Mouse (Mus musculus): ENCODE results near the gene Gm42421. TPM values are rescaled to one million over a fixed set of nuclear protein-coding genes. Genes with fewer than 3 reads are reported as not detected.
A peak's percentile ranks its signal among the peaks of the same experiment; 100 is the strongest.

The Gm42421 gene
- polyA plus RNA-seq, 1 experiment from 2014 or later = 0.64 TPM

DNA sequence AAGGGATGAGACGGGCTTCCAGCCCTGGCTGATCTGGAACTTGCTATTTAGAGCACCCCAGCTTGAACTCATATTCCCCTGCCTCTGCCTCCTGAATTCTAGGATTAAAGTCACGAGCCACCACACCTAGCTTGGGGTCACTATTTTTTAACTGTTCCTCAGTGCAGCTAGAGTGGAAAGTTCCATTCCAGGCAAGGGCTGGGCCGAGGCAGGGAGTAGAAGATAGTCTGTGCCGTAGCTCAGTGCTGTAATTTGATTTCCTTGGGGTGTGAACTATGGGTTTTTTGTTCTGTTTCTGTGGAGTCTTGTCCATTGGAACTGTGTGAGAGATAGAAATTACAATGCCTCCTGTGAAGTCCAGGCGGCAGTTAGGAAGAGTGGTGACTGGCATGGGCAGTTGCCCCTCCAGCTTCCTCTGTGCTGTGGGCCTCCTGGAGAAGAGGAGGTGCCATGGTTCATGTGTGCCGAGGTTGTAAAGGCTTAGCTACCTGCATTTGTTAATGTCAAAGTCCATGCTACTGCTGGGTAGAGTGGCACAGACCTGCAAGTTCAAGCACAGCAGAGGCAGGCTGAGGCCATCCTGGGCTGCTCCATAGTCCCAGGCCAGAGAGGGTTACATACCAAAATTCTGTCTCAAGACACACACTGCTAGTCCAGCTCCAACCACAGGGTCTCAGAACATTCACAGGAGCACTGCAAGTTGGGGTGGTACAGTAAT is 4.0 kb downstream of the Gm42421 start:
- no peak overlapping the region for H3K4me3 ChIP-seq (ENCODE audit: low read length)
- H3K36me3 ChIP-seq (ENCODE audit: control insufficient read depth, insufficient read depth, low read length) = peaks cover 41% of the 10 kb centered on the region
- no peaks in the 10 kb centered on the region for H3K4me1 ChIP-seq (ENCODE audit: control insufficient read depth, insufficient read depth, low read length)
- no peak overlapping the region for H3K4me2 ChIP-seq (replicated peaks; ENCODE audit: low read depth, low read length)
- H3K27ac ChIP-seq (ENCODE audit: low read depth, low read length) = no peak overlapping the region
- no peak for ATAC-seq (ENCODE audit: low FRiP score, low TSS enrichment)
- no peaks in the 10 kb centered on the region for H3K9me3 ChIP-seq (ENCODE audit: control insufficient read depth, low read length)
- H3K27me3 ChIP-seq (ENCODE audit: control insufficient read depth, insufficient read depth, low read length) = no peaks in the 10 kb centered on the region
- WGBS = 82% methylated on average over 6 of the region's 6 CpGs
- no peak overlapping the region for H3K9ac ChIP-seq (ENCODE audit: low read depth, low read length)

DNA sequence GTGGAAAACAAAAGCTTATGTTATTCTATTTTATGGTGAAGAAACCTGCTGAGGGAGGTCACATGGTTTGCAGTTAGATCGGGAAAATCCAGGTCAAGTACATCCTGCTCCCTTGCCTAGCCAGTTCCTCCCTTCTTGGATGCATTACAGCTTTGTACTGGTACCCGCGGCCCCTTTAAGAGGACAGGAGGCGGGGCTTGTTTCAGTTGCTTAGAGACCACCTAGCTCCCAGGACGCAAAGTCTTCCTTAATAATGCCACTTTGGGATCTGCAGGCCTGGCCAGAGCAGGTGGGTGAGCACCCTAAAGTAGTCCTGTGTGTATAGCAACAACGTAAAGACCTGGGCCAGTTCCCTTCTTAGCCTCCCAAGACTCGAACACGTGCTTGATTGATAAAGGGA is 4.9 kb downstream of the Gm42421 start, which contains the start of gene Rsph10b:
TSS of gene Rsph10b (plus strand) at position 205 of the 400 bp plus-strand sequence.
- Histone ChIP-seq H3K36me3 (ENCODE audit: control insufficient read depth, insufficient read depth, low read length) (peaks cover 41% of the 10 kb centered on the region), H3K4me2 (replicated peaks; ENCODE audit: low read depth, low read length) (no peak within 1 kb of the TSS), H3K4me3 (ENCODE audit: low read length) (no peak within 1 kb of the TSS), H3K27me3 (ENCODE audit: control insufficient read depth, insufficient read depth, low read length) (no peaks in the 10 kb centered on the region), H3K9ac (ENCODE audit: low read depth, low read length) (no peak within 1 kb of the TSS), H3K4me1 (ENCODE audit: control insufficient read depth, insufficient read depth, low read length) (no peaks in the 10 kb centered on the region), H3K27ac (ENCODE audit: low read depth, low read length) (no peak within 1 kb of the TSS), H3K9me3 (ENCODE audit: control insufficient read depth, low read length) (no peaks in the 10 kb centered on the region)
- no peak for ATAC-seq (ENCODE audit: low FRiP score, low TSS enrichment)
- 17% methylated on average over 8 of the region's 8 CpGs for WGBS

DNA sequence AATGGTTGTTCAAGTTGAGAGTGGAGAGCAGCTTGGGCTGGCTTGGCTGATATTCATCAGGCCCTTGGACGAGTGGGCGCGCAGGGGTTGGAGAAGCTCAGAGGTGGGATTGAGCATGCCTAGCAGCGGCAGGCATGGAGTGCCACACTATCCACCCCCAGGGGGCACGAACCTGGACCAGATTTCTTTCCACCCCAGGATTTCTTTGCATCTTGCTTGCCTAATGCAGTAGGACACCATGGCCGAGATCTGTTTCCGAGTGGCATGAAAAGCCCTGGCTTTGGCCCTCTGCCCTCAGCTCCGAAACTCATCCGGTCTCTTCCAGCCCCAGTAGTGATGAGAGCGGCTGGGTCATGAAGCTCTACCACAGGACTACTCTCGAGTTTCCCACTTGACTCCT is 5.4 kb downstream of the Gm42421 start:
- no peak for ATAC-seq (ENCODE audit: low FRiP score, low TSS enrichment)
- no peaks in the 10 kb centered on the region for H3K27me3 ChIP-seq (ENCODE audit: control insufficient read depth, insufficient read depth, low read length)
- no peak overlapping the region for H3K4me2 ChIP-seq (replicated peaks; ENCODE audit: low read depth, low read length)
- no peak overlapping the region for H3K4me3 ChIP-seq (ENCODE audit: low read length)
- H3K9me3 ChIP-seq (ENCODE audit: control insufficient read depth, low read length) = no peaks in the 10 kb centered on the region
- no peaks in the 10 kb centered on the region for H3K4me1 ChIP-seq (ENCODE audit: control insufficient read depth, insufficient read depth, low read length)
- WGBS = 90% methylated on average over 11 of the region's 11 CpGs
- H3K27ac ChIP-seq (ENCODE audit: low read depth, low read length) = no peak overlapping the region
- H3K9ac ChIP-seq (ENCODE audit: low read depth, low read length) = no peak overlapping the region
- peaks cover 36% of the 10 kb centered on the region for H3K36me3 ChIP-seq (ENCODE audit: control insufficient read depth, insufficient read depth, low read length)

DNA sequence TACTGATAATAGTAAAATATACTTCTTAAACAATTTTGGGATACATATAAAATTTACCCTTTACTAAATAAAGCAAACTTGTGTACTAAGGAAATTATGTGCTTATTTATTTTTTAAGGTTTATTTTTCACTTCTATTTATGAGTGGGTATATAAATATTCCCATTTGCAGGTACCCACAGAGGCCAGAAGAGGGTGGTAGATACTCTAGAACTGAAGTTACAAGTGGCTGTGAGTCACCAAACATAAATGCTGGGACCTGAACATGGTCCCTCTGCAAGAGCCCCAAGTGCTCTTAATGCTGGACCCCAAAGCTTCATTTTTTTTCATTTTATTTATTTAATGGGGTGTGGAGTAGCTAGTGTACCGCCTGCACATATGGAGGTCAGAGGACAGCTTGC is 5.9 kb downstream of the Gm42421 start:
- Histone ChIP-seq H3K4me2 (replicated peaks; ENCODE audit: low read depth, low read length) (no peak overlapping the region), H3K4me1 (ENCODE audit: control insufficient read depth, insufficient read depth, low read length) (no peaks in the 10 kb centered on the region), H3K9me3 (ENCODE audit: control insufficient read depth, low read length) (no peaks in the 10 kb centered on the region), H3K27me3 (ENCODE audit: control insufficient read depth, insufficient read depth, low read length) (no peaks in the 10 kb centered on the region), H3K36me3 (ENCODE audit: control insufficient read depth, insufficient read depth, low read length) (peaks cover 31% of the 10 kb centered on the region), H3K27ac (ENCODE audit: low read depth, low read length) (no peak overlapping the region), H3K9ac (ENCODE audit: low read depth, low read length) (no peak overlapping the region), H3K4me3 (ENCODE audit: low read length) (no peak overlapping the region)
- ATAC-seq (ENCODE audit: low FRiP score, low TSS enrichment) = no peak
- WGBS = 85% methylated on average over 1 of the region's 1 CpGs

DNA sequence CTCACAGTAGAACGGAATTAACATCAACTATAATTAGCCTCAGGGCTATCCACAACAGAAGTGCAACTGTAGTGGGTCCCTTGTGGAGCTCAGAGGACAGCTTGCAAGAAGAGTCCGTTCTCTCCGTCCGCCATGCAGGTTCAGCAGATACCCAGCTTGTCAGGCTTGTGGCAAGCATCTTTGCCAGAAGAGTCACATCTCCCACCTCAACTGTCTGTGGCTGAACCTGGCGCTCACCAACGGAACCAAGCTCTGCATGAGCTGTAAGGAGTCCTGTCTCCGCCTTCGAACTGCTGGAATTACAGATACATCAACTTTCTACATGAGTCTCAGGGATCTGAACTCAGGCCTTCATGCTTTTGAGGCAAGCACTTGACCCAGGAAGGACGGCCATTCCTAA is 8.2 kb downstream of the Gm42421 start:
- Histone ChIP-seq H3K4me3 (ENCODE audit: low read length) (no peak overlapping the region), H3K4me1 (ENCODE audit: control insufficient read depth, insufficient read depth, low read length) (no peaks in the 10 kb centered on the region), H3K36me3 (ENCODE audit: control insufficient read depth, insufficient read depth, low read length) (peaks cover 10% of the 10 kb centered on the region; the same call in 1 of the 2 replicates), H3K27ac (ENCODE audit: low read depth, low read length) (no peak overlapping the region), H3K9me3 (ENCODE audit: control insufficient read depth, low read length) (peaks cover 4% of the 10 kb centered on the region; the same call in 1 of the 2 replicates), H3K4me2 (replicated peaks; ENCODE audit: low read depth, low read length) (no peak overlapping the region), H3K9ac (ENCODE audit: low read depth, low read length) (no peak overlapping the region), H3K27me3 (ENCODE audit: control insufficient read depth, insufficient read depth, low read length) (no peaks in the 10 kb centered on the region)
- ATAC-seq (ENCODE audit: low FRiP score, low TSS enrichment) = no peak
- 89% methylated on average over 9 of the region's 9 CpGs for WGBS

DNA sequence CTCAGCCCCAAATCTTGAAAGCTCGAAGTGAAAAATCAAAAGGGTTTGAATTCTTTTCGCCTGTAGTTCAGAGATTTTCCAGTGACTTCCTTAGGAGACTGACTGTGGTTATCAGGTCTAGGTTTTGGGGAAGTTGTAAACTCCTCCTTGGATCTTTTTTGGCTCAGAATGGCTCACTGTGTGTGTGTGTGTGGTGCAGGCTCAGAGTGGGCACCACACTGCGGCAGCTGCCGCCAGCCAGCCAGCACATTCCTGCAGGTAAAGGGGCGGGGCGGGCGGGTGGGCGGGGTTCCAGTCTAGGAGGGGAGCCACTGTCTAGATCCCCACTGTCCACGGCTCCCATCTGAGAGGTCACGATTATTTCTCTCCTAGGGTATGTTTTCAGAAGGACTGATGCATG is 13.6 kb downstream of the Gm42421 start:
- WGBS = 24% methylated on average over 10 of the region's 10 CpGs
- Histone ChIP-seq H3K9ac (ENCODE audit: low read depth, low read length) (no peak overlapping the region), H3K36me3 (ENCODE audit: control insufficient read depth, insufficient read depth, low read length) (no peaks in the 10 kb centered on the region), H3K4me2 (replicated peaks; ENCODE audit: low read depth, low read length) (no peak overlapping the region), H3K27me3 (ENCODE audit: control insufficient read depth, insufficient read depth, low read length) (no peaks in the 10 kb centered on the region), H3K27ac (ENCODE audit: low read depth, low read length) (no peak overlapping the region), H3K9me3 (ENCODE audit: control insufficient read depth, low read length) (peaks cover 4% of the 10 kb centered on the region), H3K4me1 (ENCODE audit: control insufficient read depth, insufficient read depth, low read length) (no peaks in the 10 kb centered on the region), H3K4me3 (ENCODE audit: low read length) (no peak overlapping the region)
- peak; percentile 24; the same call in 1 of the 2 replicates for ATAC-seq (ENCODE audit: low FRiP score, low TSS enrichment)

DNA sequence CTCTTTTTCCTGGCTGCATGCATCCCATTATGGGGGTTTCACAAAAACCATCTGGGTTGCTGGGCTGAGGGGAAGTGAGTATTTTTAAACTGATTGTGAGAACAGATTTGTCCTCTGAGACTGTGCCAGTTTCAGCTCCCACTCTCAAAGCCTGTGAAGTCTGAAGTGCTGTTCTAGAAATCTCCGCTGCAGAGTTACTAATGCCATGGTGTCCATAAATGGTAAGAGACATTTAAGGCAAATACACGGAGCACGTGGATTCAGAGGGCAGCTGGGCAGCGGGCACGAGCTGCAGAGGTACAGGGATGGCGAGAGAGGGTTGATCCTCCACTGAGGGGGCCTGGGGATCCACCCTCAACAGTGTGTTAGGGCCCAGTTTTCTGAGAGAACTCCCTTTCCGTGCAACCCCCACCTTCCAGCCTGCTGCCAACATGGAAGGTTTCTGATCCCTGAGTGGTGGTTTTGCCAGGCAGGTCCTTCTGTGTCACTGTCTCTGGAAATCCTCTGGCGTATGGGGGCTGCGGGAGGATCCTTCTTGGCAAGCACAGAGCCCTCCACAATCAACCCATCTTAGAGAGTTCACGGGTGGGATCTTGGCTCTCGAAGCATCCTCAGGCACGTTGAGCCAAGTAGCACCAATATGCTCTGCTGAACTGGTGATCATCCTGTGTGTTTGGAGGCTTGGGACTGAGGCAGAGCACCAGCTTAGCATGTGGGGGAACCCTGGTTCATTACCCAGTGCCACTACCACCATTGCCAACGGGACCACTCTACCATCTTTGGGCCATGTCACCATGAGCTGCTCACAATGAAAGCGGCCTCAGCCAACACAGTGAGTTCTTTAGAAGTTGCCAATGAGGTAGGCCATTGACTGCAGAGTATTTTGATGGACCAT is 15.5 kb downstream of the Gm42421 start:
- no peak for ATAC-seq (ENCODE audit: low FRiP score, low TSS enrichment)
- Histone ChIP-seq H3K4me3 (ENCODE audit: low read length) (no peak overlapping the region), H3K27me3 (ENCODE audit: control insufficient read depth, insufficient read depth, low read length) (no peaks in the 10 kb centered on the region), H3K27ac (ENCODE audit: low read depth, low read length) (no peak overlapping the region), H3K4me1 (ENCODE audit: control insufficient read depth, insufficient read depth, low read length) (no peaks in the 10 kb centered on the region), H3K36me3 (ENCODE audit: control insufficient read depth, insufficient read depth, low read length) (no peaks in the 10 kb centered on the region), H3K9me3 (ENCODE audit: control insufficient read depth, low read length) (peaks cover 4% of the 10 kb centered on the region), H3K9ac (ENCODE audit: low read depth, low read length) (no peak overlapping the region), H3K4me2 (replicated peaks; ENCODE audit: low read depth, low read length) (no peak overlapping the region)
- 88% methylated on average over 14 of the region's 14 CpGs for WGBS

DNA sequence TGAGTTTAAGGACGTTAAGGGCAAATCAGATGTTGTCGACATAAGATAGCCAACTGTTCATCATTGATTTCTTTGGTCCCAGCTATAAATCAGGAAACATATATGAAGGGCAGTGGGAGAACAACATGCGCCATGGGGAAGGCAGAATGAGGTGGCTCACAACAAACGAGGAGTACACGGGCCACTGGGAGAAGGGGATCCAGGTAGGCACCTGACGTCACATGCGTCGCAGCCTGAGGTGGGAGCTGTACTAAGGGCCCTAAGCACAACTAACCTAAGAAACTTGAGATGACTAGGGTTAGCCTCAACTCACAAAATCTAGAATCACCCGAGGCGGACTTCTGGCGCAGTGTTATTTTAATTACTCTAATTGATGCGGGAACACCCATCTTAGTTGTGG is 20.4 kb downstream of the Gm42421 start:
- Histone ChIP-seq H3K27me3 (ENCODE audit: control insufficient read depth, insufficient read depth, low read length) (no peaks in the 10 kb centered on the region), H3K4me2 (replicated peaks; ENCODE audit: low read depth, low read length) (no peak overlapping the region), H3K9ac (ENCODE audit: low read depth, low read length) (no peak overlapping the region), H3K9me3 (ENCODE audit: control insufficient read depth, low read length) (no peaks in the 10 kb centered on the region; the same call in 1 of the 2 replicates), H3K36me3 (ENCODE audit: control insufficient read depth, insufficient read depth, low read length) (no peaks in the 10 kb centered on the region), H3K4me1 (ENCODE audit: control insufficient read depth, insufficient read depth, low read length) (0 out of 2 replicates have a peak, but pooled peaks cover 6% of the 10 kb centered on the region), H3K27ac (ENCODE audit: low read depth, low read length) (no peak overlapping the region), H3K4me3 (ENCODE audit: low read length) (no peak overlapping the region)
- ATAC-seq (ENCODE audit: low FRiP score, low TSS enrichment) = no peak
- 82% methylated on average over 12 of the region's 12 CpGs for WGBS

DNA sequence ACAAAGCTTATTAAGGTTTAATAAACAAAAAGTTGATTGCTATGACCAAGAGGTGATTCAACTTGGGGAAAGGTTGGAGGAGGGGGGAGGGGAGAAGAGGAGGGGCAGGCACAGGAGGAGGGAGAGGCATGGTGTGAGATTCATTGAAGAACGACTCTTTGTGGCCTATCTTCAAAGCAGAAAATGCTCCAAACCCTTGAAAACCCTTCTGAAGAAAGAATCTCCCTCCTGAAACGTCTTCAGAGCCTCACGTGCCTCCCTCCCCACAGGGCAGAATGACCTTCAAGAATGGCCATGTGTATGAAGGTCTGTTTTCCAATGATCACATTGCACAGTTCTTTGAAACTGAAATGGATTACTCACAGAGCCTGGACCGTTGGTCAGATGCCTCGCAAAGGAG is 22.0 kb downstream of the Gm42421 start:
- no peak for ATAC-seq (ENCODE audit: low FRiP score, low TSS enrichment)
- Histone ChIP-seq H3K4me3 (ENCODE audit: low read length) (no peak overlapping the region), H3K4me1 (ENCODE audit: control insufficient read depth, insufficient read depth, low read length) (0 out of 2 replicates have a peak, but pooled peaks cover 6% of the 10 kb centered on the region), H3K4me2 (replicated peaks; ENCODE audit: low read depth, low read length) (no peak overlapping the region), H3K27me3 (ENCODE audit: control insufficient read depth, insufficient read depth, low read length) (no peaks in the 10 kb centered on the region), H3K9ac (ENCODE audit: low read depth, low read length) (no peak overlapping the region), H3K9me3 (ENCODE audit: control insufficient read depth, low read length) (no peaks in the 10 kb centered on the region), H3K36me3 (ENCODE audit: control insufficient read depth, insufficient read depth, low read length) (no peaks in the 10 kb centered on the region), H3K27ac (ENCODE audit: low read depth, low read length) (no peak overlapping the region)
- 34% methylated on average over 5 of the region's 5 CpGs for WGBS
